Mouse (Mus musculus) gastrocnemius, postnatal 25 days (tissue): Measurements from ENCODE around the gene Afg1l. TPM values are rescaled to one million over a fixed set of nuclear protein-coding genes. Genes with fewer than 3 reads are reported as not detected.

Experiments used
- DNase-seq: peaks from one replicate; pipeline ENCODE4 v3.0.0; 2022
- total RNA-seq, 2 experiments: library from RNA; stranded (reverse); gene quantifications; 1 replicate in 1 of 2; 2 replicates in 1 of 2; pipeline ENCODE4 v1.2.3; 2021

Gene Afg1l
- total RNA-seq, 2 experiments from 2014 or later, result 8.6 to 10.0 TPM

- no peak for DNase-seq
These were observed 181.3 kb downstream of the Afg1l start for GRCm38 (mm10) chr10:42297109-42297508.

GRCm38 (mm10) chr10:42296559-42296958, 181.8 kb downstream of the Afg1l start:
- no peak for DNase-seq

DNA sequence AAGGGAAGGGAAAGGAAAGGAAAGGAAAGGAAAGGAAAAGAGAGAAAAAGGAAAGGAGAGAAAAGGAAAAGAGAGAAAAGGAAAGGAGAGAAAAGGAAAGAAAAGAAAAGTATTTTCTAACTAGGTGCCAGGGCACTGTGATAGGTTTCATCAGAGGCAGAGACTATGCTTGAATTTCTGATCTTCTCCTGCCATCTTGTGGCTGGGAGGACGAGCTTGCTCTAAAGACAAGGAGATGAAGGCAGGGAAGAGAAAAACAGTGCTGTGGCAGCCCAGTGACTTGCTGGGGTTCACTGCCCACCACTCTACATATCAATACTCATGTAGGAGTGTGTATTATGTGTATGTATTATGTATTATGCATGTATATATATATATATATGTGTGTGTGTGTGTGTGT, 183.3 kb downstream of the Afg1l start:
- no peak for DNase-seq

DNA sequence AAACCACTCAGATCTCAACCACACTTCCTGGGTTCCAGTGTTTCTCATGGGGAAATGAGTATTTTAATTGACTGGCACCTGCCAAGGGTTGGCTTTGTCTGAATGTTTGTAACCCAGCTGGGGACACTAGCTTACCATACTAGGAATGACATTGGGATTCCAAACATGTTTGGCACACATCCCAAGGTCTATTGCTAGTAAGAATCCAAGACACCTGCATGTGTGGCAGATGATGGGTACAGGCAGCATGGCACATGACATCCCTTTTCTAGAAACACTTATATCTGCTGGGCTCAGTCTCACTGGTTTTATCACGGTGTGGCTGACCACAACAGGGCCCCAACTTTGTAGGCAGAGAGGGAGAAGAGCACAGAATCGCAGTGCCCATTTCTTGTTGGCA, 184.0 kb downstream of the Afg1l start:
- DNase-seq, result no peak

GRCm38 (mm10) chr10:42293877-42294276, 184.5 kb downstream of the Afg1l start:
- DNase-seq, result no peak

DNA sequence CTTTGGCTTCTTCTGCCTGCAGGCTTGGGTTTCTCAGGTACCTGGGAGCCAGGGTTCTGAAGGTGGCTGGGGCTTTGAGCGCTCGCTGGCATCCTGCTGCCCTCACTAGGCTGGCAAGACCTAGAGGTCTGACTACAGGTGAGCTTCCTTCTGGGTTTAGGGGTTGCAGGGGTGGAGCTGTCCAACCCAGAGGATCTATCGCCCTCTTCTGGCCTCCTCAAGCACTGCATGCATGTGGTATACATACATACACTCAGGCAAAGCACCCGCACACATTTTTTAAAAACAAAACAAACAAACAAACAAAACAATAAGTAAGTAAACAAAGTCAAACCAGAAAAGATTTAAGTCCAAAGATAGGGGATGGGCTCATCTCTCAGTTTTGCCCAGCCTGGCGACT, 187.0 kb downstream of the Afg1l start:
- no peak for DNase-seq

DNA sequence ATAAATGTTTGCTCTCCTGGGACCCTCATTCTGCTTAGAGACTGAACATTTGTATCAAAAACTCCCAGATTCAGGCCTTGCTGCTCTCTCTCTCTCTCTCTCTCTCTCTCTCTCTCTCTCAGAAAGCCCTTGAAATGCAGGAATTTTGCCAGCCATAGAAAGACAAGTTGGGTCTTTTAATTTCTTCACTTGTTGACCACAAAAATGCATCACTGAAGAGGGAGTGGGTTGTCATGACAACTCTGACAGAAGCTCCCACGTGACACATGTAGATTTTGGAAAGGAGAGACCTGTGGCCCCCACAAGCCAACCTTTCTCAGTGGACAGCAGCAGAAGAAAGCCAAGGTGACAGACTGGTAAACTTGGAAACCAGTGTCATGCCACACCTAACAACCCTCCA, 190.7 kb downstream of the Afg1l start:
- DNase-seq, result no peak

GRCm38 (mm10) chr10:42278307-42278850, 200.0 kb downstream of the Afg1l start:
- DNase-seq, result no peak

GRCm38 (mm10) chr10:42277476-42278306, 200.7 kb downstream of the Afg1l start:
- DNase-seq, result peak; percentile 98

DNA sequence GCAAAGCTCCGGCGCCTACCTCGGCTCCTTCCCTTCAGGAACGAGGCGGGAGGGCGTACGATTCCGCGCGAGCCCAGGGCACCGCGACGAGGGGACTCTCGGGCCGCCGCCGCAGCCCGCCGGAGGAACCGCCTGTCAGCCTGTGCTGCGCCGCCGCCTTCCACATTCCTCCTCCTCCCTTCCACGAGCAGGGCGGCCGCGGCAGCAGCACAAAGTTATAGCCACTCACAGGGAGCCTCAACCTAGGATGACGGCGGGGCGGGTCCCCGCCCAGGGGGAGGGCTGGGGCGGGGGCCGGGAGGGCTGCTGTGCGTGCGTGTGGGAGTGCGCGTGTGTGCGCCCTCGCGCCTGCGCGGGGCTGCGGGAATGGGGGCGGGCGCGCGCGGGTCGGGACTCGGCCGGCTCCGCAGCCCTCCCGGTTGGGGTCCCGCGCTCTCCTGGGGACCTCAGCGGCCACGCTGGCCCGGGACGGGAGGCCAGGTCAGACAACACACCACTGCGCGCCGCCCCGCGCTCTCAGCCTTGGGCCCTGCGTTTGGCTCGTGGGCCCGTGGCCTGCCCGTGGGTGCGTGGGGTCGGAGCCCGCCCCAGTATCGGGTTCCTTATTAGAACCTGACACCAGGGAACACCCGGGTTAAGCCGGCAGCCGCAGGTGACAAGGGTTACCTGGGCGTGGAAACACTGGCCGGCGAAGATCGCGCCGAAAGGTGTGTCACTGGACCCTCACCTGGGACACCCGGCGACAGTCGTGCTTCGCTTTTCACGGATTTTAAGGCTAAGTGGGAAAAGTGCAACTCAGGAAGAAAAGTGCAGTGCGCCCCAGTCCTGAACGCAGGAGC, 201.6 kb downstream of the Afg1l start, which contains the start of gene Foxo3:
Foxo3 (minus strand) TSS at position 249 of the 839 bp plus-strand sequence.
- DNase-seq, result peak; percentile 94

DNA sequence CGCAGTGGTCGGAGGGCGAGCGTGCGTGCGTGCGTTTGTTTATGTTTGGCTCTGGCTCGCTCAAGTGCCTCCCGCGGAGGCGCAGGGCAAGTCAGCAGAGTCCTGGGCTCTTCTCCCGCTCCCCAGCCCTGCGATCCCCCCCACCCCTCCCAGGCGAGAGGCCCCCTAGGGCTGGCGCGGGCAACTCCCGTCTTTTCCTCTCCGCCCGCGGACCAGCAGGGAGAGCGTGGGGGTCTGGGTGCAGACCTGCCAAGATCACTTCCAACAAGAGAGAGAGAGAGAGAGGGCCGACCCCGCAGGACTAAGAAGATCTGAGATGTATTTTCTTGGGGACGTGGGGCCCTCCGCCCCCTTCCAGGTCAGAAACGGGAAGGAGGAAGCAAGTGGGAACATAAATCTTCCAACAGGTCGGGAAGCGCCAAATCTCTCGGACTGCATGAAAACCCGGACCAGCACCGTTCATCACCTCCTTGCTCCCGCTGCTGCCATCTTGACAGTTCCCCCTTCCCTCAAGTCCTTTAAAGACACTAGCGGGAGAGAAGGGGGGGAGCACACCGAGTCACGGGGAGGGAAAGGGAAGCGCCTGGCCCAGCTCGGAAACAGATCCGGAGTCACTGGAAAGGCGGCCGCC, 202.4 kb downstream of the Afg1l start:
- no peak for DNase-seq

DNA sequence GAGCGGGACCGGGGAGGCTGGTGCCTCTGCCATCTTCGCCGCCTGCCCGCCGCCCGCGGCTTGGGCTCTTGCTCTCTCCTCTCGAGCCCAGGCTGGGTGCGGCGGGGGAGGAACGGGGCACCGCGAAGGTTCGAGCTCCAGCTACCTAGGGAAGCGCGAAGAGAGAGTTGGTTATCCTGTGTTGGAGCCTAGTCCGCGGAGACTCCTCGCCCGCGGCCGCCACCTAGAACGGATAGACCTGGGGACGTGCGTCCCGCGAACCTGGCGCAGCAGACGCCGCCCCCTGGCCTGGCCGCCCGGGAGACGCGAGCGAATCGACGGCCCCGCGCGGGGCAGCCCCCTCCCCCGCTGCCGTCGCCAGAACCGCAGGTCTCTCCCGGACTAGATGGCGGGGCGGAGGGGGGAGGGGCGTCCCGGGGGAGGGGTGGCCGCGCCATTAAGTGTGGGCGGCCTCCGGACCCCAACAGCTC, 202.9 kb downstream of the Afg1l start:
- DNase-seq, result peak; percentile 67

DNA sequence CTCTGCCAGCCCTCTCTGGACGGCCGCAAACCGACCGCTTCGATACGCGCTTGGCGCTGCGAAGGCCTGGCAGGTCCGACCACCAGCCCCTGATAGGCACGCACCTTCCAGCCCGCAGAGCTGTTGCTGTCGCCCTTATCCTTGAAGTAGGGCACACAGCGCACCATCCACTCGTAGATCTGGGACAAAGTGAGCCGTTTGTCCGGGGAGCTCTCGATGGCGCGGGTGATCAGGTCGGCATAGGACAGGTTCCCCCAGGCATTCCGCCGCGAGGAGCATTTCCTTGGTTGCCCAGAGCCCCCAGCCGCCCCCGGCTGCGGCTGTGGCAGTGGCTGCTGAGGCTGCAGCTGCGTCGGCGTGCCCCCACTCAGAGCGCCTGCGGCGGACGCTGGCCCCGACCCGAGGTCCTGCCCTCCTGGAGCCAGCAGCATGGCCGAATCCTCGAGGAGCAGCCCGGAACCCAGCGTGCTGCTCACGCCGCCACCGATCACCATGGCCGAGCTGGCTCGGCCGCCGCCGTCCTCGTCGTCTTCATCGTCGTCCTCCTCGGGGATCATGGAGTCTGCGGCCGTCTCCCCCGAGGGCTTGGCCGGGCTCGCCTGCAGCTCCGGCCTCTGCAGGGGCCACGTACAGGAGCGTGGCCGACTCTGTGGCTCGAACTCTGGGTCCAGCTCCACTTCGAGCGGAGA, 203.5 kb downstream of the Afg1l start:
- peak; percentile 28 for DNase-seq

- DNase-seq, result peak; percentile 29
These were observed 204.3 kb downstream of the Afg1l start for GRCm38 (mm10) chr10:42273760-42274691.

DNA sequence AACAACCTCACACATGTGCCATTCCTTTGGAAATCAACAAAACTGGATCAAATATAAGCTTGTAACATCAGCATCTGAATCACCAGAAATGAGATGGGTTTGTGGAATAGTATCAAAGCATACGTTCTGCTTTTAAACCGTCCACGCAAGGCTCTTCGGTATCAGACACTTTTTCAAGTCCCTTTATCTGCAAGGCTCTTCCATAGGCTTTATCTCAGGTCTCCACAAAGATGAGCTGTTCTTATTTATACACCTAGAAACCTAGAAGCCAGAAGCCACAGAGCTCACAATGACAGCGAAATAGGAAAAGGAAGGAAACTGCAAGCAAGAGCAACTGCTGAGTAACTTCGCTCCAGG, 205.0 kb downstream of the Afg1l start:
- DNase-seq, result no peak

- DNase-seq, result no peak
These were observed 206.7 kb downstream of the Afg1l start for GRCm38 (mm10) chr10:42271454-42272230.

DNA sequence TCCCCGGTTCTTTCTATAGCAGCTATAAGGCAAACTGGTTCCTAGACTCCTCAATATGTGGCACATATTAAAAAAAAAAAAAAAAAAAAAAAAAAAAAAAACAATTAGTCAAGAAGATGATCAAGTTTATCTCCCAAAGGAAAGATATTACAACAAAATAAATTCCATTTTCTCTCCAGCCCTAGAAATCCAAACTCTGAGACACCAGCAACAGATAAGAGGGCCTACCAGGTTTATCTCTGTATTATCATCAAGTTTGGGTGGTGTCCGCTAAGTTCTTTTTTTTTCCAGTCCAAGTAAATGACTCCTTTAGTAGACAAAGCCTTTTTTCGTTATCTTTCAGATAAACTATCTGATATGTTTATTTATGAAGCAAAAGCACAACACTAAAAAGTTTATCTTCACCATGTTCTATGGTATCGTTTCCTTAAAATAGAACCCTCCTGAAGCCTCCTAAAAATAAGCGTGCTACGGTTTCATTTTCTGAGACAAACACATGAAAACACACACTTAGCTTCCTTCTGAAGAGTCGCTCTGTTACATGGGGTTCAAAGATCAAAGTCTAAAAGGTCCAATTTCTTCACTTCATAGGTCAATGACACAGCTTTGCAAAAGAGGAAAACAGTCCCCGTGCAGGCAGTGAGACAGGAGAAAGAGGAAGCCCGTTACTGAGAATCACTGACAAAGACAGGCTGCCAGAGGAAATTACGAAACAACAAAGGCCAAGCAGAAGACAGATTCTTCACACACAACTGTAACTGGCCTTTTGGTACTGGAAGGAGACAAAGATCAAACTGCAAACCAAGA, 207.9 kb downstream of the Afg1l start:
- peak; percentile 43 for DNase-seq

- no peak for DNase-seq
These were observed 208.9 kb downstream of the Afg1l start for GRCm38 (mm10) chr10:42269281-42270025.
